Mouse (Mus musculus) embryonic stem cell, embryonic (primary cell): ENCODE results near the gene Trappc6a.

Experiments used
- CTCF ChIA-PET, 4 experiments: fragments of 300-600 bp in 2 of 4; fragments of 350-600 bp in 2 of 4; sonication (Branson Sonifier 250); formaldehyde crosslinking; loops; one replicate each; lab custom pipeline; 2022; ENCODE audit warnings: inconsistent platforms in 2 of 4; lab: Charles Lee
- POLR2A ChIA-PET, 4 experiments: fragments of 300-600 bp in 2 of 4; fragments of 350-600 bp in 2 of 4; sonication (Branson Sonifier 250); formaldehyde crosslinking; loops; one replicate each; lab custom pipeline; 2022; ENCODE audit warnings: antibody characterized with exemption in 4 of 4, inconsistent platforms in 1 of 4; lab: Charles Lee

Gene Trappc6a

GRCm38 (mm10) chr7:19558965-19559364, 50.8 kb downstream of the Trappc6a start:
- ChIA-PET POLR2A (interaction anchor here in 3 of 4 experiments (0.8 to 5.8 kb wide), 14 partner anchors 9 to 128 kb away, joined by 3 to 50 read pairs (median 3); no protein-coding TSS in a partner anchor), CTCF (interaction anchor here in 3 of 4 experiments (0.6 to 2.4 kb wide), 16 partner anchors 9 to 148 kb away, joined by 3 to 12 read pairs (median 3); partner anchors contain the start of gene Nkpd1 (in 1 of the 3))

GRCm38 (mm10) chr7:19560491-19561260, 52.5 kb downstream of the Trappc6a start:
- ChIA-PET POLR2A (interaction anchor here (0.6 to 5.8 kb wide), 18 partner anchors 9 to 274 kb away, joined by 3 to 50 read pairs (median 5); partner anchors contain the start of gene Nkpd1 (in 1 of the 4)), CTCF (interaction anchor here in 3 of 4 experiments (0.5 to 4.4 kb wide), 13 partner anchors 8 to 197 kb away, joined by 3 to 31 read pairs (median 4); no protein-coding TSS in a partner anchor)

- CTCF ChIA-PET = interaction anchor here in 3 of 4 experiments (0.7 to 4.4 kb wide), 16 partner anchors 13 to 118 kb away, joined by 3 to 31 read pairs (median 4); no protein-coding TSS in a partner anchor
Observed at GRCm38 (mm10) chr7:19561431-19561764, 53.2 kb downstream of the Trappc6a start.

GRCm38 (mm10) chr7:19561765-19562642, 53.8 kb downstream of the Trappc6a start:
- ChIA-PET POLR2A (interaction anchor here (0.6 to 5.8 kb wide), 50 partner anchors 8 to 668 kb away, joined by 3 to 50 read pairs (median 4); partner anchors contain the start of genes Tomm40 (in 2 of the 4), Bloc1s3 (in 1 of the 4), Clptm1 (in 1 of the 4) and Gemin7 (in 1 of the 4)), CTCF (interaction anchor here (0.6 to 4.4 kb wide), 27 partner anchors 10 to 469 kb away, joined by 3 to 31 read pairs (median 4); no protein-coding TSS in a partner anchor)

More at GRCm38 (mm10) chr7:19561431-19561764, 53.2 kb downstream of the Trappc6a start:
- POLR2A ChIA-PET = interaction anchor here (0.6 to 5.8 kb wide), 32 partner anchors 8 to 444 kb away, joined by 3 to 50 read pairs (median 4); partner anchors contain the start of genes Bloc1s3 (in 1 of the 4), Clptm1 (in 1 of the 4), Gemin7 (in 1 of the 4) and Nkpd1 (in 1 of the 4)

GRCm38 (mm10) chr7:19562643-19563410, 54.6 kb downstream of the Trappc6a start, which contains the start of gene Ppp1r37:
Ppp1r37 (minus strand) TSS chr7:19563076.
- ChIA-PET POLR2A (interaction anchor here (0.5 to 5.8 kb wide), 46 partner anchors 9 to 669 kb away, joined by 3 to 50 read pairs (median 4); partner anchors contain the start of genes Tomm40 (in 2 of the 4), Zfp296 (in 2 of the 4), Bloc1s3 (in 1 of the 4) and Clptm1 (in 1 of the 4)), CTCF (interaction anchor here (0.6 to 4.4 kb wide), 31 partner anchors 9 to 470 kb away, joined by 3 to 31 read pairs (median 4); partner anchors contain the start of gene Nkpd1 (in 1 of the 4))

GRCm38 (mm10) chr7:19563884-19564283, 55.7 kb downstream of the Trappc6a start:
- ChIA-PET CTCF (interaction anchor here in 3 of 4 experiments (0.9 to 4.4 kb wide), 8 partner anchors 8 to 158 kb away, joined by 3 to 31 read pairs (median 4); no protein-coding TSS in a partner anchor), POLR2A (interaction anchor here in 2 of 4 experiments (0.7 to 3.2 kb wide), 9 partner anchors 15 to 137 kb away, joined by 3 to 17 read pairs (median 4); partner anchors contain the start of genes Apoe (in 1 of the 2), Gemin7 (in 1 of the 2) and Zfp296 (in 1 of the 2))

- POLR2A ChIA-PET = interaction anchor here (0.5 to 1.7 kb wide), 10 partner anchors 15 to 213 kb away, joined by 3 to 6 read pairs (median 3); partner anchors contain the start of gene Apoe (in 1 of the 4)
- CTCF ChIA-PET = interaction anchor here in 3 of 4 experiments (0.6 to 4.4 kb wide), 8 partner anchors 9 to 191 kb away, joined by 3 to 31 read pairs (median 6); no protein-coding TSS in a partner anchor
Observed at GRCm38 (mm10) chr7:19564455-19564854, 56.3 kb downstream of the Trappc6a start.
